Mouse (Mus musculus): ENCODE data around the gene Miip. TPM values are rescaled to one million over a fixed set of nuclear protein-coding genes. Genes with fewer than 3 reads are reported as not detected.

The Miip gene
- total RNA-seq, 4 experiments from 2014 or later: 3.6 to 5.1 (median 4.8) TPM

Other genes with a start within 250 kb of the Miip start
- gene Zfp979, start 226.3 kb downstream of the Miip start, total RNA-seq (2022): under 1 TPM; 0.68 to 0.92 (median 0.76) TPM
- gene Zfp534, start 166.3 kb downstream of the Miip start, total RNA-seq (2022): under 1 TPM in 1 of 4 experiments, not detected in 3; 0.11 TPM
- gene Zfp984, start 59.0 kb downstream of the Miip start, total RNA-seq (2022): 1 to 10 TPM in 2 of 4 experiments, under 1 TPM in 2; 0.70 to 1.4 (median 0.89) TPM
- 10 to 100 TPM; 10.2 to 11.5 (median 10.5) TPM for gene Zfp933, start 20.4 kb downstream of the Miip start, total RNA-seq (2022)
- 1 to 10 TPM; 5.1 to 9.2 (median 6.7) TPM for gene Fv1, start 163 bp upstream of the Miip start, total RNA-seq (2022)
- 100 to 1,000 TPM; 389 to 516 (median 444) TPM for gene Mfn2, start 35.9 kb upstream of the Miip start, total RNA-seq (2022)
- gene Plod1, start 68.0 kb upstream of the Miip start, total RNA-seq (2022): 10 to 100 TPM; 14.7 to 17.0 (median 15.5) TPM
- gene 2510039O18Rik, start 72.1 kb upstream of the Miip start, total RNA-seq (2022): 10 to 100 TPM; 19.8 to 21.4 (median 20.5) TPM
- not detected for gene Nppb, start 117.0 kb upstream of the Miip start, total RNA-seq (2022)
- under 1 TPM in 3 of 4 experiments, not detected in 1; 0.34 to 0.46 (median 0.39) TPM for gene Nppa, start 131.9 kb upstream of the Miip start, total RNA-seq (2022)
- 1 to 10 TPM; 4.1 to 5.3 (median 4.7) TPM for gene Clcn6, start 170.0 kb upstream of the Miip start, total RNA-seq (2022)
- 1 to 10 TPM; 4.8 to 7.0 (median 6.3) TPM for gene Mthfr, start 170.3 kb upstream of the Miip start, total RNA-seq (2022)
- gene Agtrap, start 219.2 kb upstream of the Miip start, total RNA-seq (2022): 10 to 100 TPM; 11.8 to 15.2 (median 13.8) TPM

All from gastrocnemius, adult 8-10 months (tissue).